Mouse (Mus musculus) cortical plate, adult 2 months (tissue): ENCODE measurements at regions not wholly inside any gene's neighbourhood (a gene's known extent, or its start where the extent isn't known, plus 50 kb on each side); places are given as distances from the start of the nearest gene placed in this dataset.

Experiments
- CTCF ChIP-seq: fragments of 200-500 bp; IDR thresholded peaks from 2 replicates; pipeline ENCODE4 v1.5.1; 2011; ENCODE audit warnings: mild to moderate bottlenecking, control low read depth, low read length; ENCODE audit not compliant: insufficient read depth; ENCODE audit errors: extremely low read depth
- POLR2A ChIP-seq: fragments of 200-500 bp; IDR thresholded peaks from 2 replicates; pipeline ENCODE4 v1.6.1; 2011; ENCODE audit warnings: mild to moderate bottlenecking, low read length, control low read depth; ENCODE audit not compliant: insufficient read depth; ENCODE audit errors: extremely low read depth

DNA sequence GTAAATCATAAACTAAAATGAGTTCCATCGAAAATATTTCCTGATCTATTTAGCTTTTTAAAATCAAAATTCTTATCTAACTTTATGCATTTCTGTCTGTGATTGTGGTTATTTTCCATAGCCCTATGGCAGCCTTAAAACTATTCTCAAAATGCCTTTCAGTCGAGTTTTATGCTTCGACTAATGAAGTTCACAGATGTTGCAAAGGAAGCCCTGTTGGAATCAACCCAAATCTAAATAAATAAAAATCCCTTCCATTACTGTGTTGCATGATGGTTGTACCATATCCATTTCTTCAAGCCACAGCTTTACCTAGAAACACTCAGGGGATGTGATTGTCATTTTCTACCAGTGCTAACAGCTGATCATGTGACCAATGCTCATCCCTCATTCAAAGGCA lies 585.6 kb upstream of the N6amt1 start:
- TF ChIP-seq CTCF (no peak), POLR2A (no peak)
